Mouse (Mus musculus): ENCODE measurements around the gene Zfp78.

DNA sequence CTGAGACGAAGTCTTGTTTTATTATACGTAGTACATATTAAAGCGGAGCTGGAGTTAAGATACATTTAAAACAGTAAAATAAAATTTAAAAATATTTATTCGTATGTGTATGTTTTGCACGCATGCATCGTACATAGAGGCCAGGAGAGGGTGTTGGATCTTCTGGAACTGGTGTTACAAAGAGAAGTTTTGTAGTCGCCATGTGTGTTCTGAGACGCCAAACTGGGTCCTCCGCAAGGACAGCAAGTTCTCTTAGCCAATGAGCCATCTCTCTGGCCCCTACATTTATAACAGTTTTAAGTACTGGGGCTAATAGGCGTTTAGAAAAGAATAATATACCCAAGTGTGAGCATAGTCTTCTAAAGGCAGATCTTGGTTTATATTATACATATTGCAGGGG, 19.0 kb upstream of the Zfp78 start:
- TF ChIP-seq CTCF (IDR thresholded peaks at IDR 0.05; ENCODE audit: borderline replicate concordance, extremely low read depth, insufficient read depth, insufficient read length) (no peak), POLR2A (IDR thresholded peaks at IDR 0.05; ENCODE audit: borderline replicate concordance, extremely low read depth, insufficient read depth, insufficient read length, poor library complexity, severe bottlenecking) (no peak)
